Mouse (Mus musculus): ENCODE data around the gene Isoc2a. TPM values are rescaled to one million over a fixed set of nuclear protein-coding genes. Genes with fewer than 3 reads are reported as not detected.

Gene Isoc2a
- polyA plus RNA-seq, 1 experiment = 1.3 TPM

GRCm38 (mm10) chr7:4863041-4863440 lies 13.9 kb upstream of the Isoc2a start:
- Histone ChIP-seq H3K36me3 (ENCODE audit: control insufficient read depth) (no peaks in the 10 kb centered on the region), H3K4me3 (replicated peaks) (no peak overlapping the region), H3K27me3 (ENCODE audit: control insufficient read depth) (no peaks in the 10 kb centered on the region), H3K4me1 (ENCODE audit: control insufficient read depth) (peaks cover 21% of the 10 kb centered on the region), H3K9me3 (ENCODE audit: control insufficient read depth, low read length) (no peaks in the 10 kb centered on the region)
- no peak for TF ChIP-seq TAL1 (IDR thresholded peaks at IDR 0.05; ENCODE audit: low read length)
- TF ChIP-seq GATA1 (IDR thresholded peaks at IDR 0.05; ENCODE audit: low read length) = no peak

GRCm38 (mm10) chr7:4863541-4864080 lies 13.3 kb upstream of the Isoc2a start:
- Histone ChIP-seq H3K9me3 (ENCODE audit: control insufficient read depth, low read length) (no peaks in the 10 kb centered on the region), H3K4me1 (ENCODE audit: control insufficient read depth) (peaks cover 21% of the 10 kb centered on the region), H3K4me3 (replicated peaks) (no peak overlapping the region), H3K36me3 (ENCODE audit: control insufficient read depth) (no peaks in the 10 kb centered on the region), H3K27me3 (ENCODE audit: control insufficient read depth) (no peaks in the 10 kb centered on the region)
- TF ChIP-seq TAL1 (IDR thresholded peaks at IDR 0.05; ENCODE audit: low read length) = no peak
- TF ChIP-seq GATA1 (IDR thresholded peaks at IDR 0.05; ENCODE audit: low read length) = no peak

GRCm38 (mm10) chr7:4864130-4864845 lies 12.7 kb upstream of the Isoc2a start:
- Histone ChIP-seq H3K4me1 (ENCODE audit: control insufficient read depth) (peaks cover 21% of the 10 kb centered on the region), H3K36me3 (ENCODE audit: control insufficient read depth) (no peaks in the 10 kb centered on the region), H3K9me3 (ENCODE audit: control insufficient read depth, low read length) (no peaks in the 10 kb centered on the region), H3K4me3 (replicated peaks) (no peak overlapping the region), H3K27me3 (ENCODE audit: control insufficient read depth) (no peaks in the 10 kb centered on the region)
- TF ChIP-seq GATA1 (IDR thresholded peaks at IDR 0.05; ENCODE audit: low read length) = no peak
- TF ChIP-seq TAL1 (IDR thresholded peaks at IDR 0.05; ENCODE audit: low read length) = no peak

GRCm38 (mm10) chr7:4865090-4865489 lies 11.9 kb upstream of the Isoc2a start:
- H3K27me3 ChIP-seq (ENCODE audit: control insufficient read depth) = no peaks in the 10 kb centered on the region
- TF ChIP-seq TAL1 (IDR thresholded peaks at IDR 0.05; ENCODE audit: low read length) (no peak), GATA1 (IDR thresholded peaks at IDR 0.05; ENCODE audit: low read length) (no peak)

GRCm38 (mm10) chr7:4865579-4866493 lies 11.1 kb upstream of the Isoc2a start:
- TF ChIP-seq GATA1 (IDR thresholded peaks at IDR 0.05; ENCODE audit: low read length) (no peak), TAL1 (IDR thresholded peaks at IDR 0.05; ENCODE audit: low read length) (no peak)
- Histone ChIP-seq H3K36me3 (ENCODE audit: control insufficient read depth) (no peaks in the 10 kb centered on the region), H3K4me1 (ENCODE audit: control insufficient read depth) (peaks cover 24% of the 10 kb centered on the region), H3K4me3 (replicated peaks) (peak overlapping the region; percentile 84), H3K27me3 (ENCODE audit: control insufficient read depth) (no peaks in the 10 kb centered on the region), H3K9me3 (ENCODE audit: control insufficient read depth, low read length) (no peaks in the 10 kb centered on the region)

More at GRCm38 (mm10) chr7:4865090-4865489, 11.9 kb upstream of the Isoc2a start:
- Histone ChIP-seq H3K4me1 (ENCODE audit: control insufficient read depth) (peaks cover 21% of the 10 kb centered on the region), H3K4me3 (replicated peaks) (peak overlapping the region; percentile 84), H3K36me3 (ENCODE audit: control insufficient read depth) (no peaks in the 10 kb centered on the region), H3K9me3 (ENCODE audit: control insufficient read depth, low read length) (no peaks in the 10 kb centered on the region)

GRCm38 (mm10) chr7:4866631-4867180 lies 10.2 kb upstream of the Isoc2a start:
- peak overlapping the region; percentile 84 for H3K4me3 ChIP-seq (replicated peaks)
- no peaks in the 10 kb centered on the region for H3K9me3 ChIP-seq (ENCODE audit: control insufficient read depth, low read length)
- no peaks in the 10 kb centered on the region for H3K27me3 ChIP-seq (ENCODE audit: control insufficient read depth)
- TF ChIP-seq GATA1 (IDR thresholded peaks at IDR 0.05; ENCODE audit: low read length) (no peak), TAL1 (IDR thresholded peaks at IDR 0.05; ENCODE audit: low read length) (no peak)
- H3K36me3 ChIP-seq (ENCODE audit: control insufficient read depth) = no peaks in the 10 kb centered on the region
- H3K4me1 ChIP-seq (ENCODE audit: control insufficient read depth) = peaks cover 28% of the 10 kb centered on the region

GRCm38 (mm10) chr7:4870133-4870532 lies 6.8 kb upstream of the Isoc2a start, which contains the start of gene Isoc2b:
Gene Isoc2b (minus strand): TSS chr7:4870258.
- TF ChIP-seq GATA1 (IDR thresholded peaks at IDR 0.05; ENCODE audit: low read length) (no peak), TAL1 (IDR thresholded peaks at IDR 0.05; ENCODE audit: low read length) (no peak)
- Histone ChIP-seq H3K4me3 (replicated peaks) (no peak within 1 kb of the TSS), H3K9me3 (ENCODE audit: control insufficient read depth, low read length) (no peaks in the 10 kb centered on the region), H3K36me3 (ENCODE audit: control insufficient read depth) (no peaks in the 10 kb centered on the region), H3K27me3 (ENCODE audit: control insufficient read depth) (no peaks in the 10 kb centered on the region), H3K4me1 (ENCODE audit: control insufficient read depth) (peaks cover 30% of the 10 kb centered on the region)

GRCm38 (mm10) chr7:4877226-4877625 lies 273 bp downstream of the Isoc2a start:
- Histone ChIP-seq H3K4me1 (ENCODE audit: control insufficient read depth) (peaks cover 42% of the 10 kb centered on the region), H3K36me3 (ENCODE audit: control insufficient read depth) (peaks cover 5% of the 10 kb centered on the region), H3K4me3 (replicated peaks) (peak overlapping the region; percentile 69), H3K9me3 (ENCODE audit: control insufficient read depth, low read length) (peaks cover 4% of the 10 kb centered on the region), H3K27me3 (ENCODE audit: control insufficient read depth) (no peaks in the 10 kb centered on the region)
- TF ChIP-seq TAL1 (IDR thresholded peaks at IDR 0.05; ENCODE audit: low read length) (no peak), GATA1 (IDR thresholded peaks at IDR 0.05; ENCODE audit: low read length) (no peak)
